Mouse (Mus musculus) CD4-positive helper T cell, adult 2 months (primary cell): Measurements from ENCODE around the gene Gm32742.
"Not testable (repeated sequence)": the region's sequence is repeated elsewhere in the genome, so short reads cannot be mapped to it uniquely, and the experiment has no call there.

Experiments used
- DNase-seq: peaks from one replicate; pipeline ENCODE4 v3.0.0-alpha.2; 2012; ENCODE audit warnings: low read depth, missing footprints, low spot score

Gene Gm32742

DNA sequence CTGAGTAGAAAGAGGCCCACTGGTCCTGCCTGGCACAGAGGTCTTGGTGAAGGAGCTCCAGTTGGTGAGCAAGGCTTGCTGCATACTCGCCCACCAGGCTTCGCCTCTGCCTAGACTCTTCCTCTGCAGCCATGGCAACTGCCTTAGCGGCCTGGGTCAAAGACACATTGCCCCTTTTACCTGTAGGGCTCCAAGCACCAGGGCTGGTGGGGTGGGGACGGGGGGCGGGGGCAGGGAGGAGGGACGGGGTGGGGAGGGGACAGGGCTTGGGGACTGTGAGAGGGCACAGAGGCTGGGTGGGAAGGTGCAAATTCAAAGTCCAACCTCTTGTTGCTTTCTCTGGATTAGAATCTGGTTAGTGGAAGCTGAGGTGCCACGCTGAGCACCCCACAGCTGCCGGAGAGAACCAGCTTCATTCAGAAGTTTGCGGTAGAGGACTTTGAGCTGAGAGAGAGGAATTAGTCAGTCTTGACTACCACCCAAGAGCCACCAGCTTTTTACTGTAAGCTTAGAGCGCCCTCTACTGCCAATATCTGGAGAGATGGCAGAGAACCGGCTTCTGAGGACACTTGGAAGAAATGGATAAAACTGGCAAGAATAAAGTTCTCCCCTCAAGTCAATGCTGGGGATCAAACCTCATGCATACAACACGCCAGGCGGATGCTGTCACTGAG is 13.1 kb downstream of the Gm32742 start:
- peak; percentile 45 for DNase-seq

- DNase-seq = no peak
Measured at GRCm38 (mm10) chr9:51147294-51147693, 18.0 kb downstream of the Gm32742 start.

DNA sequence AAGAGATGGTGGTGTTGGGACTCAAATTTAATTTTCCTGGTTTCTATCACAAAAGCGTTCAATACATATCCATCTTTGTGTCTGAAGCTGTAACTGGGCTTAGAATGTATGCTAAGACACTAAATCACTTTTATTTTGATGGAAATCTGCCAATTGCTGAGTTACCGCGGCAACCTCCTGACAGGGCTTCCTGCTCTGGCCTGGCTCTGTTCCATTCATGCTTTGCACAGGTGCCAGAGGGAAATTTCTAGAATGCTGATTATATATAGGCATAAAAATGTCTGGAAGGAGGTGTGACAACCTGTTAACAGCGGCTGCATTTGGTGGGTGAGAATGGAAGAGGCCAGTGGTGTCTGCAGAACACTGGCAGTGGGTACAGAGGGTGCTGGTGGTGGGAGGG is 18.8 kb downstream of the Gm32742 start:
- no peak for DNase-seq

DNA sequence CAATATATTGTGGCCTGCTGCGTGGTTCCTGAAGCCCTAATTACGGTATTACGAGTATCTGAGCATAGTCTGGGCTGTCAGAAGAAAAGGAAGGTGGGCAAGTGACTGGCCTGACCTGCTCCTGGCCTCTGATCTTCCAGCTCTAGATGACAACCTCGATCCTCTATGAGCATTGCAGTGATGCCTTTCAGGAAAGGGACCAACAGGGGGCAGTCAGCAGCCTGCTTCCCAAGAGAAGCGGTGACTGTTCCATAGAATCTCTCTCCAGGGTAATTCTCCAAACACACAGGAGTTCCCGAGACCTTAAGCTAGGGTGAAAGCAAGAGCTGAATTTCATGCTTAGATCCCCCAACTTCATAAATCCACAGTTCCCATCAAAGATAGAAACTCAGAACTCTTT is 21.1 kb downstream of the Gm32742 start:
- DNase-seq = no peak

- no peak for DNase-seq
Measured at GRCm38 (mm10) chr9:51143437-51143836, 21.9 kb downstream of the Gm32742 start.

DNA sequence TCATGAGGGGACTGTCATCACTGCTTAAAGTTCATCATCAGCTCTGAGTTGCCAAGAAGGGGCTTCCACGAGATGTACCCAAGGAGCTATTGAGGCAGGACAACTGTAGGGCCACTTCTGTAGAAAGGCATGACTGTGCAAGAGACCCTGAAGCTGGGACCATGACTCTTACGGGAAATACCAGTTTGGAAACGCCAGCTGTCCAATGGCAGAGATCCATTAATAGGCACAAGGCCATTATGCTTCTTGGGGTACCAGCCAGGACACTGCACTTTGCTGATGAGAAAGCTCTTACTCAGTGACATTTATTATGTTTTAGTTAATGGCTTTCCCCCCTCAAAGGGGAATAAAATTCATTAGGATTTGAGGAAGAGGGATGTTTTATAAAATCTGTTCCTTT is 24.6 kb downstream of the Gm32742 start:
- no peak for DNase-seq

DNA sequence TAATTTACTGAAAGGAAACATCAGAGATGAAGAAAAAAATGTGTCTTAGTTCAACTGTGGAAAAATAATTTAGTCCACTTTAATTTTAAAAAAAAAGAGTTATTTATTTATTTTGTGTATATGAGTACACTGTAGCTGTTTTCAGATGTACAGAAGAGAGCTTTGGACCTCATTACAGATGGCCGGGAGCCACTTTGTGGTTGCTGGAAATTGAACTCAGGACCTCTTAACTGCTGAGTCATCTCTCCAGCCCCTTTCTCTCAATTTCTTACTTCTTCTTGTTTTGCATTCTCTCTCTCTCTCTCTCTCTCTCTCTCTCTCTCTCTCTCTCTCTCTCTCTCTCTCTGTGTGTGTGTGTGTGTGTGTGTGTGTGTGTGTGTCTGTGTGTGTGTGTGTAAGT is 25.9 kb downstream of the Gm32742 start:
- not testable (repeated sequence) for DNase-seq

DNA sequence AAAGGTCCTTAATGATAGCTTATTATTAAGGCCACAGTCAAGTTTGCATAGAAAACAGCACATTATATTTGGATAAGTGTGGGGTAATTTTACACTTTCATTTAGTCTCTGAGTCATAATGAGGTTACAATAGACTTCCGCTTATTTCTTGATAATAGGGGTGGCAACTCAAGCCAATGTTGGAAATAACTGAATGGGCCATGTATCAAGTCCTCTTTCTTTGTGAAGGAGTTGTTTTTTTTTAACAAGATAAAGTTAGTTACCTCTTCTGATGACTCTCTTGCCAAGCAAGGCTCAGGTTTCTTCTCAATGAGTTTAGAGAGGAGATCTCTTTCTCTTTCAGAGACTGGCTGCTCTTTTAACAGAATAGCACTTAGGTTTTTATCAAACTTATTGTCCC is 27.0 kb downstream of the Gm32742 start:
- no peak for DNase-seq

DNA sequence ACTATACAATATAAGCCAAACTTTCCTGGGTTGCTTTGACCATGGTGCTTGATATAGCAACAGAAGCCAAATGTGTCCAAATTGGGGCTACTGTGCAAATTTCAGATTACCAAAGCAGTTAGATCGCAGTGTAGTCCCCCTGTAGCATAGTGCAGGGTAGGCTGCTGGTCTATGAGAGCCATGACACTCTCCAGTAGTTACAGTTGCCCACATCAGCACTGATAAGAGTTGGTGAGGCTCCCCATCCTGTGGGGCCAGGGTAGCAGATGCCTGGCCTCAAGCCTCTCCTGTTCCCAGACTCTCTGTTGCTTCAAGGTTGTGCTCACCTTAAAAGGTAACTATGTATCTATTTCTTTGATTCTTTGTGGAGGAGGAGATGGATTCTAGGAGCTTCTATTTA is 27.5 kb downstream of the Gm32742 start:
- DNase-seq = no peak

GRCm38 (mm10) chr9:51137432-51137831 is 27.9 kb downstream of the Gm32742 start:
- DNase-seq = no peak

DNA sequence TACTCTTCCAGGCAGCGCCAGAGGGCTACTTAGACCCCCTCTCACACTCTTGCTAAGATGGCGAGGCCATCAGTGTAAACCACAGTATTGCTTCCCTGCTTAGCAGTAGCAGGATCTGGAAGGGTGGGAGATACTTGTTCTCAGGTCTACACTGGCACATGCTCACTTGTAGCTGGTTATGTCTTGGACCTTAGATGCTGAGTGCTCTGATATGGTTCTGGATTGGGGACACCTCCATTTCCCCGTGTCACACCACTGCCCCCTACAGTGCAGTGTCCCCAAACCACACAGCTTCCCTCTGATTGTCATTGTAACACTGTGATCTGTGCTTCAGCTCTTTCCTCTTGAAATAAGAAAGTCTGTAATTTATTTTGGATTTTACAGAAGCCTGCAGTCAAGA is 28.3 kb downstream of the Gm32742 start:
- no peak for DNase-seq

DNA sequence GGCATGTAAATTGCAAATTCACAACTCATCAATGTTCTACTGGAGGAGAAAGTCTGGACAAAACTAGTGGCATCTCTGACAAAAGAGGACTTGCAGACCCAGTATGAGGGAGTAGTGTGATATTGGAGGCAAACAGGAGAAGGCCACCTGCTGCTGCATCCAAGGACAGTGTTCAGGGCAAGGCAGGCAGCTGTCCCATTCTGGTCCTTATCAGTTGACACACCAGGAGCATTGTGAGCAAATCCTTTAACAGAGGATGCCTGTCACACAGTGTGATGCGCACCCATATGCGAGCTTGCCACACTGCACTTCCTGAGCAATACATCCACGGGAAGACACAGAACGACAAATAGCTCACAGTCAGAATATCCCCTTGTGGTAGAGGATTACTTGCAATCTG is 50.5 kb downstream of the Gm32742 start:
- no peak for DNase-seq

DNA sequence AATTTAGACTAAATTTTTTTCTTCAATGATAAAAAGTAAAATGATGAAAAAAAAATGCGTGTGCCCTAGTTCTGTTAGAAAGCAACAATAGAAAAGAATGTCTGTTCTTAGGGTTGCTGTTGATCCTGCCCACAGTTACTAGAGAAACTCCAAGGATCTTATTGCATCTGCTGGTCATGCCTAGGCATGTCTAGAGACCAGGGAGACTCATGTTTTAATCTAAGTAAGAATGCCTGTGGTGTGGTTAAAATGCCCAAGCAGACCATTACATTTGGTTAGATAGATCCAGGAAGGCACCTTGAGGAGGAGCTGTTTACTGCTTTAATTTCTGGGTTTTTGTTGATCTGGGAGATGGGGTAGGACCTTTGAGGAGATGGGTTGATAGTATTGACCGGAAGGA is 59.6 kb downstream of the Gm32742 start:
- no peak for DNase-seq

GRCm38 (mm10) chr9:51103808-51104514 is 61.4 kb downstream of the Gm32742 start:
- DNase-seq = no peak

GRCm38 (mm10) chr9:51102963-51103807 is 62.1 kb downstream of the Gm32742 start:
- peak; percentile 9 for DNase-seq

- no peak for DNase-seq
Measured at GRCm38 (mm10) chr9:51101756-51102425, 63.4 kb downstream of the Gm32742 start, which contains the start of gene 4833427G06Rik. Gene 4833427G06Rik, minus strand, starts transcription at chr9:51102078.

GRCm38 (mm10) chr9:51096306-51096705 is 69.0 kb downstream of the Gm32742 start:
- DNase-seq = no peak

GRCm38 (mm10) chr9:51093697-51094096 is 71.6 kb downstream of the Gm32742 start:
- no peak for DNase-seq

DNA sequence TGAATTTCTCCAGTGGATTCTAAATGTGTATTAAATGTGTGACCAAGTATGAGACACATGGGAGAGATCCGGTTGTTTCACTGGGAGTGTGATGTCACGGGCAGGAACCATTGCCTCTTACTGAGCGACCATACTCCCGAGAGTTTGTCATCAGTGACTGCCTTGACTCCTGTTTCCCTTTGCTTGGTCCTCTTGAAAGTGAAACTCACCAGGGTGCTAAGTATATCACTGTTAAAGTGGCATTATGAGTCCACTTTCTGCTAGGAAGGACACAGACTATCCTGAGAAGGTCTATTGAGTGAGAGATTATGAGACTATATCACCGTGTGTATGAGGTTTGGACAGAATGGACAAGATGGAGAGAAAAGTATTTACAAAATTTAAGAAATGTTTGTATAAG is 83.7 kb downstream of the Gm32742 start:
- no peak for DNase-seq
